9 mouse cellular contexts compared by ENCODE assay signal in genomic region chr10:7664027-7664526, GRCm38 (mm10). TPM values are rescaled to one million over a fixed set of nuclear protein-coding genes. Genes with fewer than 3 reads are reported as not detected.
A peak's percentile ranks its signal among the peaks of the same experiment; 100 is the strongest.
DNase-seq lines count a peak whose midpoint lies in the region; ATAC-seq and TF ChIP-seq lines count a peak whose summit lies in the region.
"Had no signal": no experiment of that assay in that cellular context is flagged by ENCODE, and none has a peak within 500 bp of the region (broad histone marks: within the 10 kb centered on the region; RNA-seq: fewer than 3 reads in every experiment).

No protein-coding gene starts in this region.

- no peaks in the 10 kb centered on the region for H3K27me3 ChIP-seq in heart, embryonic 12.5 days (replicated peaks)
- H3K27me3 ChIP-seq in hindbrain, embryonic 12.5 days: no peaks in the 10 kb centered on the region
- no peaks in the 10 kb centered on the region for H3K27me3 ChIP-seq in midbrain, embryonic 11.5 days (ENCODE audit: control insufficient read depth, insufficient read depth, low read length)
- H3K27me3 ChIP-seq: Patski had no signal

- H3K4me3 ChIP-seq in heart, embryonic 12.5 days: peak overlapping the region; percentile 72
- peak overlapping the region; percentile 84 to 91; a peak in 3 of 4 replicates for H3K4me3 ChIP-seq in ES-E14 (ENCODE audit: insufficient read depth in 1 of 2, low read depth in 1 of 2, low read length in 2 of 2, poor library complexity in 1 of 2, severe bottlenecking in 1 of 2)
- peak overlapping the region; percentile 94 for H3K4me3 ChIP-seq in hindbrain, embryonic 12.5 days
- peak overlapping the region; percentile 80 for H3K4me3 ChIP-seq in midbrain, embryonic 11.5 days (ENCODE audit: low read depth, low read length)

- peaks cover 14% of the 10 kb centered on the region for H3K4me1 ChIP-seq in heart, embryonic 12.5 days (replicated peaks)
- peaks cover 0 to 7% of the 10 kb centered on the region in 2 experiments; a peak in 2 of 4 replicates for H3K4me1 ChIP-seq in ES-E14 (ENCODE audit: control insufficient read depth in 2 of 2, insufficient read depth in 2 of 2, low read length in 2 of 2, poor library complexity in 1 of 2)
- peaks cover 18% of the 10 kb centered on the region for H3K4me1 ChIP-seq in hindbrain, embryonic 12.5 days
- peaks cover 13% of the 10 kb centered on the region for H3K4me1 ChIP-seq in midbrain, embryonic 11.5 days (ENCODE audit: control insufficient read depth, insufficient read depth, low read length)

- in situ Hi-C loops in ES-E14 (cut with MboI; ENCODE audit: low sequenced_read_pairs in 2 of 2, unreplicated experiment in 2 of 2): no loop called here

- WGBS in heart, embryonic 12.5 days: 49% methylated on average over 6 of the region's 6 CpGs
- 73% methylated on average over 6 of the region's 6 CpGs for WGBS in hindbrain, embryonic 12.5 days
- WGBS in midbrain, embryonic 11.5 days: 71% methylated on average over 6 of the region's 6 CpGs

- H3K9me3 ChIP-seq in heart, embryonic 12.5 days (replicated peaks): no peaks in the 10 kb centered on the region
- no peaks in the 10 kb centered on the region for H3K9me3 ChIP-seq in ES-E14 (ENCODE audit: control insufficient read depth, insufficient read depth, low read depth, low read length)
- H3K9me3 ChIP-seq in hindbrain, embryonic 12.5 days (replicated peaks): no peaks in the 10 kb centered on the region
- no peaks in the 10 kb centered on the region for H3K9me3 ChIP-seq in midbrain, embryonic 11.5 days (ENCODE audit: control insufficient read depth, low read length)

- peak overlapping the region; percentile 86 for H3K9ac ChIP-seq in heart, embryonic 12.5 days
- peak overlapping the region; percentile 93; the same call in 1 of the 2 replicates for H3K9ac ChIP-seq in ES-E14 (ENCODE audit: insufficient read depth, low read depth, low read length, poor library complexity, severe bottlenecking)
- H3K9ac ChIP-seq in hindbrain, embryonic 12.5 days: peak overlapping the region; percentile 89; the same call in 1 of the 2 replicates
- peak overlapping the region; percentile 89 for H3K9ac ChIP-seq in midbrain, embryonic 11.5 days (ENCODE audit: low read length)

- DNase-seq in heart, adult 9 months (ENCODE audit: low spot score in 2 of 2): no peak
- DNase-seq in ES-E14 (ENCODE audit: low read depth, low spot score): no peak
- peak; percentile 73 for DNase-seq in midbrain, embryonic 11.5 days (ENCODE audit: low spot score, missing footprints)
- DNase-seq in adipocyte (ENCODE audit: low spot score): no peak
- no peak for DNase-seq in embryo, embryonic 10.5 days (ENCODE audit: low spot score)
- DNase-seq in ovary, adult 18-20 months (ENCODE audit: low spot score): no peak

- H3K4me2 ChIP-seq in heart, embryonic 12.5 days: peak overlapping the region; percentile 86
- H3K4me2 ChIP-seq in hindbrain, embryonic 12.5 days (replicated peaks): peak overlapping the region; percentile 83
- H3K4me2 ChIP-seq in midbrain, embryonic 11.5 days: peak overlapping the region; percentile 81

- no peaks in the 10 kb centered on the region for H3K36me3 ChIP-seq in heart, embryonic 12.5 days
- H3K36me3 ChIP-seq in ES-E14 (ENCODE audit: control insufficient read depth, insufficient read depth, low read length, poor library complexity, severe bottlenecking): no peaks in the 10 kb centered on the region
- no peaks in the 10 kb centered on the region for H3K36me3 ChIP-seq in hindbrain, embryonic 12.5 days
- H3K36me3 ChIP-seq in midbrain, embryonic 11.5 days (ENCODE audit: control insufficient read depth, insufficient read depth, low read length): no peaks in the 10 kb centered on the region

- ATAC-seq in heart, embryonic 12.5 days (ENCODE audit: insufficient number of reproducible peaks, low FRiP score): no peak
- ATAC-seq in hindbrain, embryonic 12.5 days (ENCODE audit: low FRiP score): no peak
- ATAC-seq in midbrain, embryonic 11.5 days (ENCODE audit: low FRiP score): no peak

- no peak overlapping the region; the same call in 1 of the 2 replicates for H3K27ac ChIP-seq in heart, embryonic 12.5 days (ENCODE audit: poor library complexity, severe bottlenecking)
- no peak overlapping the region for H3K27ac ChIP-seq in ES-E14 (ENCODE audit: insufficient read depth, low read depth, low read length, poor library complexity, severe bottlenecking)
- 0 out of 2 replicates have a peak overlapping the region, but pooled peaks have one; percentile 92 for H3K27ac ChIP-seq in hindbrain, embryonic 12.5 days
- no peak overlapping the region for H3K27ac ChIP-seq in midbrain, embryonic 11.5 days (ENCODE audit: low read depth, low read length)

TF ChIP-seq in ES-E14, 5 proteins besides CTCF, POLR2A, EP300 and RAD21:
- TF ChIP-seq MAFK (IDR thresholded peaks at IDR 0.05; ENCODE audit: insufficient read depth, low read depth, low read length): no peak

RNA-seq across cellular contexts. Expression of gene Nup43, which starts 3.2 kb away (rescaled TPM):
- polyA plus RNA-seq in heart, embryonic 12.5 days (2016; fragmentation: Nextera tagmentation; extraction: Ambion mirVana): 34.5 and 39.7 TPM in 2 replicates
- 58.6 and 81.1 TPM in 2 replicates for total RNA-seq in ES-E14 (2012; rRNA removed)
- polyA plus RNA-seq in hindbrain, embryonic 12.5 days (2016; fragmentation: Nextera tagmentation; extraction: Ambion mirVana): 40.6 and 42.2 TPM in 2 replicates
- polyA plus RNA-seq in midbrain, embryonic 11.5 days (2014; fragmentation: Nextera tagmentation; extraction: Ambion mirVana): 60.0 and 67.5 TPM in 2 replicates

RNA-seq across cellular contexts. Expression of gene Pcmt1, which starts 16.9 kb away (rescaled TPM):
- 131 and 134 TPM in 2 replicates for polyA plus RNA-seq in heart, embryonic 12.5 days (2016; fragmentation: Nextera tagmentation; extraction: Ambion mirVana)
- 112 and 118 TPM in 2 replicates for total RNA-seq in ES-E14 (2012; rRNA removed)
- polyA plus RNA-seq in hindbrain, embryonic 12.5 days (2016; fragmentation: Nextera tagmentation; extraction: Ambion mirVana): 136 and 137 TPM in 2 replicates
- 154 and 159 TPM in 2 replicates for polyA plus RNA-seq in midbrain, embryonic 11.5 days (2014; fragmentation: Nextera tagmentation; extraction: Ambion mirVana)

RNA-seq across cellular contexts. Expression of gene Lats1, which starts 16.9 kb away (rescaled TPM):
- 5.5 and 5.8 TPM in 2 replicates for polyA plus RNA-seq in heart, embryonic 12.5 days (2016; fragmentation: Nextera tagmentation; extraction: Ambion mirVana)
- 6.0 and 6.3 TPM in 2 replicates for total RNA-seq in ES-E14 (2012; rRNA removed)
- 16.4 and 17.0 TPM in 2 replicates for polyA plus RNA-seq in hindbrain, embryonic 12.5 days (2016; fragmentation: Nextera tagmentation; extraction: Ambion mirVana)
- polyA plus RNA-seq in midbrain, embryonic 11.5 days (2014; fragmentation: Nextera tagmentation; extraction: Ambion mirVana): 14.4 and 15.4 TPM in 2 replicates
